Mouse (Mus musculus): ENCODE measurements at regions not wholly inside any gene's neighbourhood (a gene's known extent, or its start where the extent isn't known, plus 50 kb on each side); places are given as distances from the start of the nearest gene placed in this dataset.

GRCm38 (mm10) chr3:118418981-118419380 is 142.9 kb upstream of the Dpyd start:
- no peak for DNase-seq (ENCODE audit: extremely low read depth, low read depth, low spot score)

- no peak for DNase-seq (ENCODE audit: extremely low read depth, low read depth, low spot score)
Observed at GRCm38 (mm10) chr3:118421701-118422100, 140.2 kb upstream of the Dpyd start.

- no peak for DNase-seq (ENCODE audit: extremely low read depth, low read depth, low spot score)
Observed at GRCm38 (mm10) chr3:118425748-118426147, 136.2 kb upstream of the Dpyd start.

GRCm38 (mm10) chr3:118428523-118428922 is 133.4 kb upstream of the Dpyd start:
- no peak for DNase-seq (ENCODE audit: extremely low read depth, low read depth, low spot score)

- DNase-seq (ENCODE audit: extremely low read depth, low read depth, low spot score), result no peak
Observed at GRCm38 (mm10) chr3:118429825-118430630, 131.9 kb upstream of the Dpyd start.

- no peak for DNase-seq (ENCODE audit: extremely low read depth, low read depth, low spot score)
Observed at GRCm38 (mm10) chr3:118430631-118430906, 131.4 kb upstream of the Dpyd start.

GRCm38 (mm10) chr3:118431031-118431723 is 130.8 kb upstream of the Dpyd start:
- no peak for DNase-seq (ENCODE audit: extremely low read depth, low read depth, low spot score)

GRCm38 (mm10) chr3:118433441-118434021 is 128.4 kb upstream of the Dpyd start:
- no peak for DNase-seq (ENCODE audit: extremely low read depth, low read depth, low spot score)

GRCm38 (mm10) chr3:118434311-118434710 is 127.6 kb upstream of the Dpyd start:
- DNase-seq (ENCODE audit: extremely low read depth, low read depth, low spot score), result no peak

- DNase-seq (ENCODE audit: extremely low read depth, low read depth, low spot score), result no peak
Observed at GRCm38 (mm10) chr3:118434847-118435246, 127.1 kb upstream of the Dpyd start.

- no peak for DNase-seq (ENCODE audit: extremely low read depth, low read depth, low spot score)
Observed at GRCm38 (mm10) chr3:118435248-118435647, 126.7 kb upstream of the Dpyd start.

GRCm38 (mm10) chr3:118443742-118444332 is 118.1 kb upstream of the Dpyd start:
- no peak for DNase-seq (ENCODE audit: extremely low read depth, low read depth, low spot score)

- no peak for DNase-seq (ENCODE audit: extremely low read depth, low read depth, low spot score)
Observed at GRCm38 (mm10) chr3:118445360-118445759, 116.6 kb upstream of the Dpyd start.

GRCm38 (mm10) chr3:118459636-118460035 is 102.3 kb upstream of the Dpyd start:
- no peak for DNase-seq (ENCODE audit: extremely low read depth, low read depth, low spot score)

- no peak for DNase-seq (ENCODE audit: extremely low read depth, low read depth, low spot score)
Observed at GRCm38 (mm10) chr3:118465611-118466010, 96.3 kb upstream of the Dpyd start.

GRCm38 (mm10) chr3:118472215-118472799 is 89.6 kb upstream of the Dpyd start:
- no peak for DNase-seq (ENCODE audit: extremely low read depth, low read depth, low spot score)

GRCm38 (mm10) chr3:118478065-118478464 is 83.9 kb upstream of the Dpyd start:
- no peak for DNase-seq (ENCODE audit: extremely low read depth, low read depth, low spot score)

- no peak for DNase-seq (ENCODE audit: extremely low read depth, low read depth, low spot score)
Observed at GRCm38 (mm10) chr3:118480515-118481248, 81.2 kb upstream of the Dpyd start.

- DNase-seq (ENCODE audit: extremely low read depth, low read depth, low spot score), result peak; percentile 56
Observed at GRCm38 (mm10) chr3:118485966-118486365, 76.0 kb upstream of the Dpyd start.

GRCm38 (mm10) chr3:118487408-118487807 is 74.5 kb upstream of the Dpyd start:
- no peak for DNase-seq (ENCODE audit: extremely low read depth, low read depth, low spot score)

- DNase-seq (ENCODE audit: extremely low read depth, low read depth, low spot score), result no peak
Observed at GRCm38 (mm10) chr3:118491101-118491500, 70.8 kb upstream of the Dpyd start.
